Mouse (Mus musculus): Measurements from ENCODE around the gene Spns1. TPM values are rescaled to one million over a fixed set of nuclear protein-coding genes. Genes with fewer than 3 reads are reported as not detected.
"Not testable (repeated sequence)": the region's sequence is repeated elsewhere in the genome, so short reads cannot be mapped to it uniquely, and the experiment has no call there.

Spns1 gene
- polyA plus RNA-seq, 1 experiment from 2014 or later, result 18.3 TPM

DNA sequence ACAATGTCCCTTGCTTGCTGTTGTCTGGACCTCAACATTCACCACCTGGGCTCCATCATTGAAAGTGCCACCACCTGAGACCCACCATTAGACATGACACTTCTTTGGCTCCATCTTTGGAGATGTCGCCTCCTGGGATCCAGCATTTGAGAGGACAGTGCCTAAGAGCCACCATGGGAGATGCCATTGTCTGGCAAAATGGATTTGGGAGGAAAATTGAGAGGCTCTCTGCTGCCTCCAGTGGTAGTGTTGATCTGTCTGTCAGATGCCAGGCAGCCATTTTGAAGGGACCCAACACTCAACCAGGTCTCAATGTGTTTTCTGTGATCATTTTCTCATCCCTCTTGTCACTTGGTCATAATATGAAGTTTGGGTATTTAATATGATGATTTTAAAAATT is 41.7 kb downstream of the Spns1 start:
- H3K27ac ChIP-seq (ENCODE audit: low read length), result no peak overlapping the region
- H3K4me1 ChIP-seq (ENCODE audit: control insufficient read depth, low read depth, low read length), result no peaks in the 10 kb centered on the region; the same call in 1 of the 2 replicates
- no peaks in the 10 kb centered on the region for H3K36me3 ChIP-seq (ENCODE audit: control insufficient read depth, insufficient read depth)
- no peaks in the 10 kb centered on the region for H3K27me3 ChIP-seq (ENCODE audit: control insufficient read depth, insufficient read depth, low read depth, low read length)
- no peak overlapping the region for H3K4me2 ChIP-seq (ENCODE audit: low read depth, low read length)
- no peak overlapping the region for H3K4me3 ChIP-seq (ENCODE audit: low read depth, low read length)
- no peaks in the 10 kb centered on the region for H3K9me3 ChIP-seq (replicated peaks; ENCODE audit: control insufficient read depth, low read length)
- ATAC-seq (ENCODE audit: low read depth), result no peak
- WGBS (ENCODE audit: insufficient replicate concordance), result 74% methylated on average over 1 of the region's 1 CpGs
- H3K9ac ChIP-seq (ENCODE audit: low read depth, low read length), result no peak overlapping the region

DNA sequence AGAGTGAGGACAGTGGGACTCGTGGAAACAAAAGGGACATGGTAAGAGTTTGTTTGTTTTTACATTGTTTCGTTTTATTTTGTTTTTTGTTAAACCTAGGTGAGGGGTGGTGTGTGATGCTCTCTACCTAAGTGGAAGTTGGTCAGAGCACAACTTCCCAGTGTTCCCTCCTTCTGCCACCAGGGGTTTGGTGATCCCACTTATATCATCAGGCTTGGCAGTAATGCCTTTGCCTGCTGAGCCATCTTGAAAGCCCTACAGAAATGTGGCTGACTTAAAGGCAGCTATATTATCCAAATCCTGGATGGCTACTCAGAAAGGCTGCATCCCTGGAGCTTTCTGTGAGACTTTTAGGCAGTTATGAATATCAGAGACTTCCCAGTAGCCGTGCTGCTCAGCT is 44.6 kb downstream of the Spns1 start:
- no peak overlapping the region for H3K4me2 ChIP-seq (ENCODE audit: low read depth, low read length)
- no peak overlapping the region for H3K9ac ChIP-seq (ENCODE audit: low read depth, low read length)
- ATAC-seq (ENCODE audit: low read depth), result no peak
- no peaks in the 10 kb centered on the region for H3K27me3 ChIP-seq (ENCODE audit: control insufficient read depth, insufficient read depth, low read depth, low read length)
- H3K36me3 ChIP-seq (ENCODE audit: control insufficient read depth, insufficient read depth), result no peaks in the 10 kb centered on the region
- no peaks in the 10 kb centered on the region for H3K4me1 ChIP-seq (ENCODE audit: control insufficient read depth, low read depth, low read length)
- no peak overlapping the region for H3K4me3 ChIP-seq (ENCODE audit: low read depth, low read length)
- whole genome bisulfite sequencing (ENCODE audit: insufficient replicate concordance), result 53% methylated on average over 3 of the region's 3 CpGs
- no peaks in the 10 kb centered on the region for H3K9me3 ChIP-seq (replicated peaks; ENCODE audit: control insufficient read depth, low read length)
- H3K27ac ChIP-seq (ENCODE audit: low read length), result no peak overlapping the region

DNA sequence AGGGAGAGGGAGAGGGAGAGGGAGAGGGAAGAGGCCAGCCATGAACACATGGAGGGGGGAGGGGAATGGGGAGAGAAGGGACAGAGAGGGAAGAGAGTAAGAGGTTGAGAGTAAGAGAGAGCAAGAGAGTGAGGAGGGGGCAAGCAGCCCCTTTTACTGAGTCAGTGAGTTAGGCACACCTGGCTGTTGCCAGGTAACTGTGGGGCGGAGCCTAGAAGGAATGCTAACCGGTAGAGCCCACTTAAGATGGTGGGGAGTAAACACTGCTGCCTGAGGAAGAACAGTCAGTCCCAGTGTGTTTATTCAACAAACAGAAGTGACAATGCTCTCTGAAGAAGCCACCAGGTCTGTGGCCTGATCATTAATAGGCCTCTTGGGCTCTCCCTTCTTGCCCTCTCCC is 46.6 kb downstream of the Spns1 start:
- Histone ChIP-seq H3K27ac (ENCODE audit: low read length) (no peak overlapping the region), H3K4me1 (ENCODE audit: control insufficient read depth, low read depth, low read length) (no peaks in the 10 kb centered on the region), H3K4me2 (ENCODE audit: low read depth, low read length) (no peak overlapping the region), H3K36me3 (ENCODE audit: control insufficient read depth, insufficient read depth) (no peaks in the 10 kb centered on the region), H3K27me3 (ENCODE audit: control insufficient read depth, insufficient read depth, low read depth, low read length) (no peaks in the 10 kb centered on the region), H3K9me3 (replicated peaks; ENCODE audit: control insufficient read depth, low read length) (no peaks in the 10 kb centered on the region), H3K9ac (ENCODE audit: low read depth, low read length) (no peak overlapping the region), H3K4me3 (ENCODE audit: low read depth, low read length) (no peak overlapping the region)
- WGBS (ENCODE audit: insufficient replicate concordance), result 33% methylated on average over 2 of the region's 2 CpGs
- no peak for ATAC-seq (ENCODE audit: low read depth)

DNA sequence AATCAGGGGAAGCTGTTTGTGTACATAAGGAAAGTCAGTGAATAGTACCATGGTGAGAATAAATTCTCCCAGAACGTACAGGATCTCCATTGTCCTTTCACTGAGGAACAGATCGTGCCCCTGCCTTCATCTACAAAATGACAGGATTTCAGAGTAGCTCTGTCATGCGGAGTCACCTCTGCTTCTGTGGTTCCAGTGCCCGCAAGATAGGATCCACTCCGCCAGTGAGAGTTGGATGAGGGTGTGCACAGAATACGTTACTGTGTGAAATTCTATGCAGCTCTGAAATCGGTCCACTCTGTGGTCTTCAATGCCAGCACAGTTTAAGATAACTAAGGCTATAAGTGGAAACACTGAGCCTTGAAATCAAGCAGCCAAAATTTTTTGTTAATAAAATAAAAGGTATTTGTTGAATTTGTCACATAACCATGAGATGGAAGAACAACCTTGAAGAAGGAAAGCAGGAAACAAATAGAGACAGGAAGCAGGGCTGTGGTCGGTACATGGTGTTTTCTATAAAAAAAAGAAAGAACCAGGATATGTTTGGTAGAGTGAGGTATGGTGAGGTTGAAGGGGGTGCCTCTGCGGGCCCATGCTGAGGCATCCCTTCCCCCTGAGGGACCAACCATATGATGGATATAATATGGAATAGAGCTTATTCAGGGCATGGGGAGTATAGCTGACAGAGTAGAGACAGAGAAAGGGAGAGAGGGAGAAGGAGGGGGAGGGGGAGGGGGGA is 47.2 kb downstream of the Spns1 start:
- 34% methylated on average over 9 of the region's 9 CpGs for WGBS (ENCODE audit: insufficient replicate concordance)
- Histone ChIP-seq H3K9me3 (replicated peaks; ENCODE audit: control insufficient read depth, low read length) (no peaks in the 10 kb centered on the region), H3K36me3 (ENCODE audit: control insufficient read depth, insufficient read depth) (no peaks in the 10 kb centered on the region), H3K4me3 (ENCODE audit: low read depth, low read length) (no peak overlapping the region), H3K27me3 (ENCODE audit: control insufficient read depth, insufficient read depth, low read depth, low read length) (no peaks in the 10 kb centered on the region), H3K4me1 (ENCODE audit: control insufficient read depth, low read depth, low read length) (no peaks in the 10 kb centered on the region), H3K4me2 (ENCODE audit: low read depth, low read length) (no peak overlapping the region), H3K27ac (ENCODE audit: low read length) (no peak overlapping the region), H3K9ac (ENCODE audit: low read depth, low read length) (no peak overlapping the region)
- ATAC-seq (ENCODE audit: low read depth), result no peak

DNA sequence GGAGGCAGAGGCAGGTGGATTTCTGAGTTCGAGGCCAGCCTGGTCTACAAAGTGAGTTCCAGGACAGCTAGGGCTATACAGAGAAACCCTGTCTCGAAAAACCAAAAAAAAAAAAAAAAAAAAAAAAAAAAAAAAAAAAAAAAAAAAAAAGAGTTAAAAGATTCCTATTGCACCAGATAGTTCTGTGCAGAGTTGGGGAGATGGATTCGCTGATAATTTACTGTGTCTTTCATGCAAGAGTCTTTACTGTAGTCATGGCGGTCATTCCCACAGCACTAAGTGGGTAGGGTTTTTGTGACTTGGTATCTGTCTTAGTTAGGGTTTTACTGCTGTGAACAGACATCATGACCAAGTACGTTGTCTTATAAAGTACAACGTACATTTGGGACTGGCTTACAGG is 48.4 kb downstream of the Spns1 start:
- ATAC-seq (ENCODE audit: low read depth); H3K4me1 ChIP-seq (ENCODE audit: control insufficient read depth, low read depth, low read length); H3K27ac ChIP-seq (ENCODE audit: low read length); H3K9me3 ChIP-seq (replicated peaks; ENCODE audit: control insufficient read depth, low read length); H3K9ac ChIP-seq (ENCODE audit: low read depth, low read length); H3K4me2 ChIP-seq (ENCODE audit: low read depth, low read length); H3K4me3 ChIP-seq (ENCODE audit: low read depth, low read length); H3K27me3 ChIP-seq (ENCODE audit: control insufficient read depth, insufficient read depth, low read depth, low read length); H3K36me3 ChIP-seq (ENCODE audit: control insufficient read depth, insufficient read depth): not testable (repeated sequence)
- 77% methylated on average over 4 of the region's 6 CpGs for WGBS (ENCODE audit: insufficient replicate concordance)

DNA sequence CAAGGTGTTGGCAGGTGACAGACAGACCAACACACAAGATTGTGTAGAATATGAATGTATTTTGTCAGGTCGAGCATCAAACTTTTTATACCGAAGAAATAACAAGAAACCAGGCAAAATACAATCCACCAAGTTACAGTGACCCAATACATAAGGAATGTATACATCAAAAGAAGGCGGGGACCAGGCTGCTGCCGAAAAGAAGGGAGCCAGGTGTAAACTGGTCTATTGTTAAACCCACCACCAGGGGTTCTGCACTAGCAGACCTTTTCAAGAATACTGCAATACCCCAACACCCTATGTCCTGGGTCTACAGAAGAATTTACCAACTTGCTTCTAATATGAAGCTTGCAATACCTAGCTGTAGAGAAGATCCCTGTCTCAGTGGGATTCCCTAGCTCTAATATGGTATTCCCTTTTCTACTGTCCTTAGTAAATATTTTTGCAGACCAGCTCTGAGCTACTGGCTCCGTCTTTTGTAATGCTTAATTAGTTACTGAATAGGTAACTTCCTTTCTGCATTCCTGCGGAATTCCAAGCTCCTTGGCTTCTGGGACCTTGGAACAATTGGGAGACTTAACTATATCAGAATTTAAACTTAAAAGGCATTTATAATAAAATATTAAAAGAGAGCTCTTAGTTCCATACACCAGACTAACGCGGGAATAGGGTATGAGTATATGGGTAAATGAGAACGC is 51.5 kb downstream of the Spns1 start:
- H3K4me2 ChIP-seq (ENCODE audit: low read depth, low read length); H3K4me3 ChIP-seq (ENCODE audit: low read depth, low read length); H3K27ac ChIP-seq (ENCODE audit: low read length): not testable (repeated sequence)

DNA sequence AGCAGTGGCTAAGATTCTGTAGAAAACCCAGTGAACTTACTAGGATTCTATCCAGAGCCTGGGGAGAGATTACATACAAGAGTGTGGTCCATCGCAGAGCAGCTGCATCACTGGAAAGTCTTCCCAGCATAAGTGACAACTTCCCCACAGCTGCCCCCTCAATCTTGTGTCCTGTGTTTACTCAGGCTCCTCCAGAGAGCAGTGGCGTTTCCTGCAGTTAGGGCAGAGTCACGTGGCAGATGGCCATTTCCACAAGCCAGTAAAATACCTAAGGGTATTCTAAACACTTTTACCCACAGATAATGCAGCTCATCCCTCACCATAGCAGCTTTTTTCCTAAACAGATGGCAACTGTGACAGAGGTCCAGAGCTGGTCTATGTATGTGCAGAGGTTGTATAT is 52.5 kb downstream of the Spns1 start:
- ATAC-seq (ENCODE audit: low read depth), result no peak
- Histone ChIP-seq H3K4me3 (ENCODE audit: low read depth, low read length) (no peak overlapping the region), H3K4me2 (ENCODE audit: low read depth, low read length) (no peak overlapping the region), H3K9ac (ENCODE audit: low read depth, low read length) (no peak overlapping the region), H3K4me1 (ENCODE audit: control insufficient read depth, low read depth, low read length) (no peaks in the 10 kb centered on the region), H3K27ac (ENCODE audit: low read length) (no peak overlapping the region), H3K36me3 (ENCODE audit: control insufficient read depth, insufficient read depth) (no peaks in the 10 kb centered on the region), H3K27me3 (ENCODE audit: control insufficient read depth, insufficient read depth, low read depth, low read length) (no peaks in the 10 kb centered on the region), H3K9me3 (replicated peaks; ENCODE audit: control insufficient read depth, low read length) (no peaks in the 10 kb centered on the region)
- 10% methylated on average over 3 of the region's 3 CpGs for WGBS (ENCODE audit: insufficient replicate concordance)

More for the DNA sequence above, 51.5 kb downstream of the Spns1 start:
- H3K4me1 ChIP-seq (ENCODE audit: control insufficient read depth, low read depth, low read length); ATAC-seq (ENCODE audit: low read depth); H3K36me3 ChIP-seq (ENCODE audit: control insufficient read depth, insufficient read depth); H3K9ac ChIP-seq (ENCODE audit: low read depth, low read length); H3K27me3 ChIP-seq (ENCODE audit: control insufficient read depth, insufficient read depth, low read depth, low read length); H3K9me3 ChIP-seq (replicated peaks; ENCODE audit: control insufficient read depth, low read length): not testable (repeated sequence)
- 35% methylated on average over 9 of the region's 9 CpGs for WGBS (ENCODE audit: insufficient replicate concordance)

DNA sequence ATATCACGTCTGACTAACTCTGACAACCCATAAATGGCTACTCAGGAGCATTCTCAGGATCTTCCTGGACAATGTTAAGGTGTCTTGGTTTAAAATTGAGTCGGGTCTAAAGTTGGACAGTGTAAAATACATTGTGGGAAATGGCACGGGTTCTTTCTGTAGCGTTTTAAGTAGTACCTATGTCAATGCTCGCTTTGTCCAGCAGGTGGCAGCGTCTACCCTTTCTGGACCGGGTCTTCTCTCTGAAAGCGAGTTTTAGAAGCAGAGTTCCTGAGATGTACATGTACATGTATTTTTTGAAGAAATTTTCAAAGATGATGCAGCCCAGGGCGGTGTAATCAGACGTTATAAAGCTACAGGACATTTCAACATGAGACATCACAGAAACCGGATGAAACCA is 53.5 kb downstream of the Spns1 start:
- Histone ChIP-seq H3K4me2 (ENCODE audit: low read depth, low read length) (no peak overlapping the region), H3K4me1 (ENCODE audit: control insufficient read depth, low read depth, low read length) (no peaks in the 10 kb centered on the region), H3K4me3 (ENCODE audit: low read depth, low read length) (no peak overlapping the region), H3K9ac (ENCODE audit: low read depth, low read length) (no peak overlapping the region), H3K27ac (ENCODE audit: low read length) (no peak overlapping the region), H3K27me3 (ENCODE audit: control insufficient read depth, insufficient read depth, low read depth, low read length) (no peaks in the 10 kb centered on the region), H3K36me3 (ENCODE audit: control insufficient read depth, insufficient read depth) (no peaks in the 10 kb centered on the region), H3K9me3 (replicated peaks; ENCODE audit: control insufficient read depth, low read length) (no peaks in the 10 kb centered on the region)
- ATAC-seq (ENCODE audit: low read depth), result no peak
- 4% methylated on average over 11 of the region's 11 CpGs for WGBS (ENCODE audit: insufficient replicate concordance)
